Mouse (Mus musculus): ENCODE data around the gene Dusp13.

DNA sequence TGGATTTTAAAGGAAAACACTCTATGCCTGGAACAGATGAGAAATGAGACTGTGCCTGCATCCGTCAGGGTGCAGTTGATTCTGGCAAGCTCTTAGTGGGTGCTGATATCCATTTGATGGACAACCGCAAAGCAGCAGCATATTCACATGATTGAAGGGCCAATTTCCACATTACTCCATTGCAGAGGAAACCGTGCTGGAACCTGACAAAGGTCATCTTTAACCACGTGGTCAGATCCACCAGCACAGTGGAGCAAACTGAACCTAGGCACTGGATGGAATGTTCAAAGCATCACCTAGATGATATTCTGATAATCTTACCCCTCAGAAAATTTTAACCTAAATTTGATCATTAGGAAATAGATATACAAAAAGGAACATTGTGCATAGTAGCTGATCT, 25.2 kb upstream of the Dusp13 start:
- no peak for TF ChIP-seq CTCF (IDR thresholded peaks at IDR 0.05; ENCODE audit: low read depth, low read length)
- no peak for TF ChIP-seq POLR2A (IDR thresholded peaks at IDR 0.05; ENCODE audit: borderline replicate concordance, low read depth, low read length)
